In genomic region chr7:120097845-120098244, GRCm38 (mm10) we compare ENCODE assay signal across 8 mouse cellular contexts. TPM values are rescaled to one million over a fixed set of nuclear protein-coding genes. Genes with fewer than 3 reads are reported as not detected.
DNase-seq lines count a peak whose midpoint lies in the region; ATAC-seq and TF ChIP-seq lines count a peak whose summit lies in the region.

No protein-coding gene starts in this region.

- 9% methylated on average over 7 of the region's 7 CpGs for WGBS in spleen, adult 2 months
- WGBS in hindbrain, postnatal 0 days = 10% methylated on average over 7 of the region's 7 CpGs

- H3K9ac ChIP-seq in hindbrain, postnatal 0 days (replicated peaks; ENCODE audit: low read length) = no peak overlapping the region

- TF ChIP-seq CTCF in spleen, adult 2 months (IDR thresholded peaks at IDR 0.05; ENCODE audit: extremely low read depth, insufficient read depth, insufficient read length, insufficient replicate concordance) = peak; percentile 8; the same call in 1 of the 2 replicates
- TF ChIP-seq CTCF in hindbrain, postnatal 0 days (IDR thresholded peaks at IDR 0.05; ENCODE audit: low read depth) = peak; percentile 70

- ATAC-seq in frontal cortex, adult (ENCODE audit: low TSS enrichment) = peak; percentile 72
- peak; percentile 36 for ATAC-seq in hindbrain, postnatal 0 days
- peak; percentile 38 for ATAC-seq in megakaryocyte, adult 5-6 weeks (ENCODE audit: poor library complexity, severe bottlenecking)

- no peaks in the 10 kb centered on the region for H3K27me3 ChIP-seq in spleen, adult 2 months (ENCODE audit: control insufficient read depth, insufficient read depth, low read length)
- H3K27me3 ChIP-seq in hindbrain, postnatal 0 days (ENCODE audit: insufficient read depth, low read length) = no peaks in the 10 kb centered on the region

- H3K4me3 ChIP-seq in spleen, adult 2 months (ENCODE audit: extremely low read depth, insufficient read depth, insufficient read length) = no peak overlapping the region
- H3K4me3 ChIP-seq in hindbrain, postnatal 0 days (ENCODE audit: low read length) = no peak overlapping the region

- no peaks in the 10 kb centered on the region for H3K36me3 ChIP-seq in spleen, adult 2 months (ENCODE audit: control insufficient read depth, insufficient read depth, low read length)
- H3K36me3 ChIP-seq in hindbrain, postnatal 0 days (ENCODE audit: insufficient read depth, low read length) = no peaks in the 10 kb centered on the region

- DNase-seq in spleen, adult 2 months (ENCODE audit: low read depth in 1 of 2, low spot score in 2 of 2) = no peak
- DNase-seq in spleen, adult 12 weeks (ENCODE audit: low spot score) = no peak
- peak; percentile 58 for DNase-seq in cerebellum, adult 8-10 months
- DNase-seq in hindbrain, postnatal 0 days (ENCODE audit: low spot score) = peak; percentile 72
- peak; percentile 17 to 73 for DNase-seq in layer of hippocampus, postnatal 25 days (ENCODE audit: extremely low spot score in 1 of 2, low spot score in 1 of 2)
- DNase-seq in skeletal muscle tissue, adult 2 months (ENCODE audit: low read depth, low spot score) = peak; percentile 46

- H3K27ac ChIP-seq in spleen, adult 2 months (ENCODE audit: insufficient read depth, low read length) = no peak overlapping the region
- H3K27ac ChIP-seq in hindbrain, postnatal 0 days = no peak overlapping the region

- H3K9me3 ChIP-seq in hindbrain, postnatal 0 days (ENCODE audit: low read length) = no peaks in the 10 kb centered on the region

- H3K4me1 ChIP-seq in spleen, adult 2 months (ENCODE audit: control insufficient read depth, insufficient read depth, insufficient read length) = no peaks in the 10 kb centered on the region
- no peaks in the 10 kb centered on the region for H3K4me1 ChIP-seq in hindbrain, postnatal 0 days (ENCODE audit: insufficient read depth, low read length)

- TF ChIP-seq POLR2A in spleen, adult 2 months (IDR thresholded peaks at IDR 0.05; ENCODE audit: low read depth, low read length) = no peak

- H3K4me2 ChIP-seq in hindbrain, postnatal 0 days (ENCODE audit: low read depth, low read length) = no peak overlapping the region

RNA-seq across cellular contexts. Expression of gene Dnah3, which starts 2.8 kb away (rescaled TPM):
- polyA plus RNA-seq in spleen, adult 2 months (2012; rRNA removed) = not detected in 2 replicates
- 0.11 and 0.31 TPM in 2 replicates for total RNA-seq in hindbrain, postnatal 0 days (2014; rRNA removed)
- 0.03 and 0.08 TPM in 2 replicates for polyA plus RNA-seq in hindbrain, postnatal 0 days (2015; fragmentation: Nextera tagmentation; extraction: Ambion mirVana)
- under 1 TPM; 0.05 to 0.45 TPM for total RNA-seq in layer of hippocampus, postnatal 25 days (2021)
- not detected in 2 replicates for total RNA-seq in megakaryocyte, adult 5-6 weeks (2015)
- total RNA-seq in megakaryocyte, adult 5-6 weeks (2017) = not detected in 2 replicates

RNA-seq across cellular contexts. Expression of gene Tmem159, which starts 4.3 kb away (rescaled TPM):
- polyA plus RNA-seq in spleen, adult 2 months (2012; rRNA removed) = 5.7 TPM in 2 replicates
- total RNA-seq in hindbrain, postnatal 0 days (2014; rRNA removed) = 20.2 and 21.4 TPM in 2 replicates
- 23.0 and 26.5 TPM in 2 replicates for polyA plus RNA-seq in hindbrain, postnatal 0 days (2015; fragmentation: Nextera tagmentation; extraction: Ambion mirVana)
- total RNA-seq in layer of hippocampus, postnatal 25 days (2021) = 10 to 100 TPM; 11.2 to 12.1 TPM
- total RNA-seq in megakaryocyte, adult 5-6 weeks (2015) = 10.4 and 12.8 TPM in 2 replicates
- 7.9 and 11.1 TPM in 2 replicates for total RNA-seq in megakaryocyte, adult 5-6 weeks (2017)

RNA-seq across cellular contexts. Expression of gene Zp2, which starts 47.2 kb away (rescaled TPM):
- not detected in 2 replicates for polyA plus RNA-seq in spleen, adult 2 months (2012; rRNA removed)
- not detected in 2 replicates for total RNA-seq in hindbrain, postnatal 0 days (2014; rRNA removed)
- polyA plus RNA-seq in hindbrain, postnatal 0 days (2015; fragmentation: Nextera tagmentation; extraction: Ambion mirVana) = not detected in 2 replicates
- under 1 TPM in 1 of 2 experiments, not detected in 1; 0.45 TPM for total RNA-seq in layer of hippocampus, postnatal 25 days (2021)
- not detected in 2 replicates for total RNA-seq in megakaryocyte, adult 5-6 weeks (2015)
- total RNA-seq in megakaryocyte, adult 5-6 weeks (2017) = not detected in 2 replicates

Comparison
In these comparisons a context has a peak if more than half of its experiments do, and no peak if none do; other contexts are left out.
1. DNase-seq: peak in cerebellum, adult 8-10 months (single experiment), hindbrain, postnatal 0 days (single experiment), layer of hippocampus, postnatal 25 days (2 of 2) and skeletal muscle tissue, adult 2 months (single experiment); none in spleen, adult 2 months (0 of 2) and spleen, adult 12 weeks (single experiment).
2. Peak in every context shown above with its lines, with median percentiles within 50 percentile points of each other: ATAC-seq.